In genomic region chr3:104257041-104257440, GRCm38 (mm10) we compare ENCODE assay signal across 26 mouse cellular contexts.
"Had no signal": no experiment of that assay in that cellular context is flagged by ENCODE, and none has a peak within 500 bp of the region (broad histone marks: within the 10 kb centered on the region; RNA-seq: fewer than 3 reads in every experiment).

No protein-coding gene starts in this region.

- H3K4me2 ChIP-seq: heart, embryonic 11.5 days; heart, embryonic 13.5 days; heart, embryonic 15.5 days; hindbrain, embryonic 12.5 days; hindbrain, embryonic 14.5 days; intestine, embryonic 15.5 days; limb, embryonic 12.5 days had no signal

- H3K36me3 ChIP-seq: heart, embryonic 13.5 days; heart, embryonic 15.5 days; hindbrain, embryonic 10.5 days; hindbrain, embryonic 12.5 days; intestine, embryonic 15.5 days; limb, embryonic 10.5 days; limb, embryonic 12.5 days had no signal

- ATAC-seq: forebrain, embryonic 16.5 days; hindbrain, embryonic 16.5 days; inflammation-experienced regulatory T-cells, adult 6 months; intestine, embryonic 15.5 days; intestine, postnatal 0 days had no signal

- H3K4me3 ChIP-seq: gastrocnemius, adult 2 months; heart, adult 2 months; heart, embryonic 13.5 days; heart, embryonic 15.5 days; hindbrain, embryonic 10.5 days; hindbrain, embryonic 12.5 days; intestine, embryonic 15.5 days; layer of hippocampus, adult 2 months; left cerebral cortex, adult 2 months; limb, embryonic 10.5 days; limb, embryonic 12.5 days had no signal

- DNase-seq: gastrocnemius, adult 2 months; gastrocnemius, postnatal 10 days; gastrocnemius, postnatal 25 days; heart, adult 2 months; heart, postnatal 14 days; heart, postnatal 4 days; kidney, adult 18-20 months; kidney, adult 8-10 months; kidney, postnatal 10 days; kidney, postnatal 25 days; kidney, postnatal 4 days had no signal

- H3K27me3 ChIP-seq: heart, embryonic 13.5 days; heart, embryonic 15.5 days; hindbrain, embryonic 12.5 days; intestine, embryonic 15.5 days; limb, embryonic 12.5 days had no signal

- H3K27ac ChIP-seq: gastrocnemius, adult 2 months; heart, adult 2 months; heart, embryonic 13.5 days; heart, embryonic 15.5 days; hindbrain, embryonic 10.5 days; hindbrain, embryonic 12.5 days; hindbrain, embryonic 14.5 days; intestine, embryonic 15.5 days; layer of hippocampus, adult 2 months; left cerebral cortex, adult 2 months; limb, embryonic 10.5 days; limb, embryonic 12.5 days had no signal

- H3K9ac ChIP-seq: heart, embryonic 13.5 days; heart, embryonic 15.5 days; hindbrain, embryonic 12.5 days; hindbrain, embryonic 14.5 days; intestine, embryonic 15.5 days; limb, embryonic 12.5 days had no signal

- H3K4me1 ChIP-seq: heart, embryonic 13.5 days; heart, embryonic 15.5 days; hindbrain, embryonic 10.5 days; hindbrain, embryonic 12.5 days; intestine, embryonic 15.5 days; limb, embryonic 10.5 days; limb, embryonic 12.5 days had no signal

- H3K9me3 ChIP-seq: heart, embryonic 13.5 days; heart, embryonic 15.5 days; hindbrain, embryonic 10.5 days; hindbrain, embryonic 12.5 days; intestine, embryonic 15.5 days; limb, embryonic 10.5 days; limb, embryonic 12.5 days had no signal
